Mouse (Mus musculus): ENCODE results near the gene Nhp2. TPM values are rescaled to one million over a fixed set of nuclear protein-coding genes. Genes with fewer than 3 reads are reported as not detected.
"Not testable (repeated sequence)": the region's sequence is repeated elsewhere in the genome, so short reads cannot be mapped to it uniquely, and the experiment has no call there.

Gene Nhp2
- total and polyA plus RNA-seq, 2 experiments from 2014 or later, result 43.9 to 105 TPM

GRCm38 (mm10) chr11:51632130-51632753, 12.7 kb downstream of the Nhp2 start:
- no peaks in the 10 kb centered on the region for H3K27me3 ChIP-seq (ENCODE audit: insufficient read depth, low read length)
- H3K4me2 ChIP-seq (ENCODE audit: low read depth, low read length), result no peak overlapping the region
- TF ChIP-seq CTCF (IDR thresholded peaks at IDR 0.05; ENCODE audit: low read depth), result no peak
- ATAC-seq (no peak), DNase-seq (ENCODE audit: low spot score) (no peak)
- no peak overlapping the region for H3K9ac ChIP-seq (replicated peaks; ENCODE audit: low read length)
- no peak overlapping the region for H3K27ac ChIP-seq
- peaks cover 13% of the 10 kb centered on the region; the same call in 1 of the 2 replicates for H3K36me3 ChIP-seq (ENCODE audit: insufficient read depth, low read length)
- H3K4me3 ChIP-seq (ENCODE audit: low read length), result no peak overlapping the region
- H3K4me1 ChIP-seq (ENCODE audit: insufficient read depth, low read length), result peaks cover 12% of the 10 kb centered on the region
- 92% methylated on average over 6 of the region's 6 CpGs for WGBS
- no peaks in the 10 kb centered on the region for H3K9me3 ChIP-seq (ENCODE audit: low read length)

DNA sequence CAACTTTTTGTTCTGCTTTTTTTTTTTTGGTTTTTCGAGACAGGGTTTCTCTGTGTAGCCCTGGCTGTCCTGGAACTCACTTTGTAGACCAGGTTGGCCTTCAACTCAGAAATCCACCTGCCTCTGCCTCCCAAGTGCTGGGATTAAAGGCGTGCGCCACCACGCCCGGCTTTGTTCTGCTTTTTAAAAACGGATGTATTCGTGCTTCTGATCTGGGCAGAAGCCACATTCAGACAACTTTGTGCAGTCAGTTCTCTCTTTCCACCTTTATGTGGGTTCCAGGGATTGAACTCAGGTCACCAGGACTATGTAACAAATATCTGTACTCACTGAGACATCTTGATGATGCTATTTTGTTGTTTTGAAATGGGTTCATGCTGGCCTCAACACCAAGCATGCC, 13.7 kb downstream of the Nhp2 start:
- not testable (repeated sequence) for H3K36me3 ChIP-seq (ENCODE audit: insufficient read depth, low read length); DNase-seq (ENCODE audit: low spot score); H3K4me3 ChIP-seq (ENCODE audit: low read length); H3K9ac ChIP-seq (replicated peaks; ENCODE audit: low read length); H3K27me3 ChIP-seq (ENCODE audit: insufficient read depth, low read length); H3K4me2 ChIP-seq (ENCODE audit: low read depth, low read length); H3K27ac ChIP-seq; ATAC-seq; H3K9me3 ChIP-seq (ENCODE audit: low read length)
- 93% methylated on average over 7 of the region's 7 CpGs for WGBS
- peaks cover 12% of the 10 kb centered on the region for H3K4me1 ChIP-seq (ENCODE audit: insufficient read depth, low read length)

DNA sequence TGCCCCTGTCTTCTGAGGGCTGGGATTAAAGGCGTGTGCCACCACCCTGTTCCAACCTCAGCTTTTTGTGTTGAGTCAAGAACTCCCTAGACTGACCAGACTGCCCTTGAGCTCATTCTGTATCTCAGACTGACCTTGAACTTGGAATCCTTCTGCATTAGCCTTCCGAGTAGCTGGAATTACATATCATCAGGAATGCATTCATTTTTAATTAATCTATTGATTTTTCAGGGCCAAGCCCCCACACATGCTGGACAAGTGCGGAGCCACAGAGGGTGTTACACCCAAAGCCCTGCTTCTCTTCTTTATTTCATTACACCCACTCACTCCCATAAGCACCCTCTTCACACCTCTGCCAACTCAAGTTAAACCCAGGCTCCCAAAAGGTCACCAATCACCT, 14.2 kb downstream of the Nhp2 start:
- ATAC-seq (no peak), DNase-seq (ENCODE audit: low spot score) (no peak)
- Histone ChIP-seq H3K4me1 (ENCODE audit: insufficient read depth, low read length) (peaks cover 12% of the 10 kb centered on the region), H3K27me3 (ENCODE audit: insufficient read depth, low read length) (no peaks in the 10 kb centered on the region), H3K9ac (replicated peaks; ENCODE audit: low read length) (no peak overlapping the region), H3K9me3 (ENCODE audit: low read length) (no peaks in the 10 kb centered on the region), H3K27ac (no peak overlapping the region), H3K4me2 (ENCODE audit: low read depth, low read length) (no peak overlapping the region), H3K36me3 (ENCODE audit: insufficient read depth, low read length) (no peaks in the 10 kb centered on the region), H3K4me3 (ENCODE audit: low read length) (no peak overlapping the region)
- TF ChIP-seq CTCF (IDR thresholded peaks at IDR 0.05; ENCODE audit: low read depth), result no peak
- WGBS, result 96% methylated on average over 3 of the region's 3 CpGs

- no peak for TF ChIP-seq CTCF (IDR thresholded peaks at IDR 0.05; ENCODE audit: low read depth)
- H3K4me2 ChIP-seq (ENCODE audit: low read depth, low read length), result peak overlapping the region; percentile 84
- 17% methylated on average over 6 of the region's 6 CpGs for WGBS
Observed at GRCm38 (mm10) chr11:51635127-51635524, 15.6 kb downstream of the Nhp2 start.

DNA sequence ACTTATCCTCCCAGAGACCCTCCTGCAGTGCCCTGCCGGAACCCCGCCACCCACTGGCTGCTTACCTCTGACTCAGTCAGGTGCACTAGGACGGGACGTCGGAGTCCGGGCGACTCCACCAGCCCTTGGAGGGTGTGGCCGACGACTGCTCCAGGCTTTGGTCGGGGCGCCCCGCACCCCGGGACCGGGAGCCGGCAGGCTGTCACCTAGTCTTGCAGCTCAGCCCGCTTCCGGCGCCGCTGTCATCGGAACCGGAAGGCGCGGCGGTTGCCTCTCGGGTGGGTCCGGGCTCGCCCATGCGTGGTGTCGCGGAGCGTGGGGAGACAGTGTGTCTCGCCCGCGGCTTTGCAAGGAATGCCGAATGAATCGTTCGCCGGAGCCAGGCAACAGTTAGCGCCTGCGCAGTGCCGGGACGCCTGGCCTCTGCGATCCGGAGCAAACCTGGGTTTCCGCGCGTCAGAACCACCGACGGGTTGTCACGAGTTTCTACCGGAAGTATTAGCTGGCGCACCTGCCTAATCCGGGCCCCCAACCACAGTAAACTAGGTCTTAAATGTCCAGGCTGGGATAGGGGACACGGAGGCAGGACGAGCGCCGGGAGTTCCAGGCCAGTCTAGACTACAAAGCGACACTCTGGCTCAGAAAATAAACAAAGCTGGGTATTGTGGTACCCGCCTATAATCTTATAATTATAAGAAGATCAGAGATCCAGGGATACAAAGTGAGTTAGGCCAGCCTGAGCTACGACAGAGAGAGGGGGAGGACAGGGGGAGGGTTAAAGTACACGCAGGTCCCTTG, 16.2 kb downstream of the Nhp2 start, which contains the start of gene Rmnd5b:
Gene Rmnd5b, minus strand, starts transcription at position 372 of the 798 bp plus-strand sequence.
- TF ChIP-seq CTCF (IDR thresholded peaks at IDR 0.05; ENCODE audit: low read depth), result no peak; the same call in 1 of the 2 replicates

More at GRCm38 (mm10) chr11:51635127-51635524, 15.6 kb downstream of the Nhp2 start:
- peak overlapping the region; percentile 84 for H3K4me3 ChIP-seq (ENCODE audit: low read length)
- ATAC-seq (no peak), DNase-seq (ENCODE audit: low spot score) (no peak)
- no peaks in the 10 kb centered on the region for H3K9me3 ChIP-seq (ENCODE audit: low read length)
- H3K9ac ChIP-seq (replicated peaks; ENCODE audit: low read length), result peak overlapping the region; percentile 76
- peaks cover 12% of the 10 kb centered on the region for H3K4me1 ChIP-seq (ENCODE audit: insufficient read depth, low read length)
- H3K27me3 ChIP-seq (ENCODE audit: insufficient read depth, low read length), result no peaks in the 10 kb centered on the region
- H3K27ac ChIP-seq, result peak overlapping the region; percentile 73; the same call in 1 of the 2 replicates
- no peaks in the 10 kb centered on the region for H3K36me3 ChIP-seq (ENCODE audit: insufficient read depth, low read length)

DNA sequence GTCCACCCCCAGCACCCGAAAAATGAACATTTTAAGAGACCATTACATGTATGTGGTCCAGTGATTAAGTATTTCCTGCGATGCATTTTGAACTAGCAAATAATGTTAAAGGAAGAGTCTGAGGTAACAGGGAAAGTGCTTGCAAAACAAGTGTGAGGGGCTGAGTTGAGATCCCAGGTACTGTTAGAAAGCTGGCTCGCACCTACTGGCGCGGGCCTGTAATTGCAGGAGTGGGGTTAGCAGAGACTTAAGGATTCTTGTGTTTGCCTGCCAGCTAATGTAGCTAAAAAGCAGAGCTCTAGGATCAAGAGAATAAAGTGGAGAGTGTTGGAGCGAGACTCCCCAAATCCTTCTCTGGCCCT, 16.8 kb downstream of the Nhp2 start:
- DNase-seq (ENCODE audit: low spot score) (peak; percentile 80), ATAC-seq (no peak)
- Histone ChIP-seq H3K4me1 (ENCODE audit: insufficient read depth, low read length) (peaks cover 12% of the 10 kb centered on the region), H3K4me3 (ENCODE audit: low read length) (peak overlapping the region; percentile 84), H3K9ac (replicated peaks; ENCODE audit: low read length) (peak overlapping the region; percentile 76), H3K9me3 (ENCODE audit: low read length) (no peaks in the 10 kb centered on the region), H3K27me3 (ENCODE audit: insufficient read depth, low read length) (no peaks in the 10 kb centered on the region), H3K4me2 (ENCODE audit: low read depth, low read length) (peak overlapping the region; percentile 84), H3K36me3 (ENCODE audit: insufficient read depth, low read length) (no peaks in the 10 kb centered on the region), H3K27ac (peak overlapping the region; percentile 73)
- peak; percentile 75 for TF ChIP-seq CTCF (IDR thresholded peaks at IDR 0.05; ENCODE audit: low read depth)
- 7% methylated on average over 6 of the region's 6 CpGs for WGBS

More for the DNA sequence above, 16.2 kb downstream of the Nhp2 start, which contains the start of gene Rmnd5b:
- Histone ChIP-seq H3K4me1 (ENCODE audit: insufficient read depth, low read length) (peaks cover 12% of the 10 kb centered on the region), H3K4me3 (ENCODE audit: low read length) (peak within 1 kb of the TSS; percentile 84), H3K36me3 (ENCODE audit: insufficient read depth, low read length) (no peaks in the 10 kb centered on the region), H3K27me3 (ENCODE audit: insufficient read depth, low read length) (no peaks in the 10 kb centered on the region), H3K27ac (peak within 1 kb of the TSS; percentile 73), H3K4me2 (ENCODE audit: low read depth, low read length) (peak within 1 kb of the TSS; percentile 84), H3K9me3 (ENCODE audit: low read length) (no peaks in the 10 kb centered on the region), H3K9ac (replicated peaks; ENCODE audit: low read length) (peak within 1 kb of the TSS; percentile 76)
- ATAC-seq (peak; percentile 94), DNase-seq (ENCODE audit: low spot score) (peak; percentile 96)
- under 1% methylated on average over 61 of the region's 61 CpGs for WGBS
